Mouse (Mus musculus) kidney, adult 2 months (tissue): Measurements from ENCODE around the gene Lamc2. TPM values are rescaled to one million over a fixed set of nuclear protein-coding genes. Genes with fewer than 3 reads are reported as not detected.

Experiments
- DNase-seq: peaks from one replicate; pipeline ENCODE4 v3.0.0; 2021
- H3K27ac ChIP-seq: fragments of 200-500 bp; 2 replicates; pipeline ENCODE4 v1.5.1; 2012; ENCODE audit warnings: low read depth, low read length, control low read depth, inconsistent platforms; ENCODE audit not compliant: insufficient read depth
- H3K27me3 ChIP-seq: fragments of 200-500 bp; replicated peaks from 2 replicates; pipeline ENCODE4 v1.6.1; 2012; ENCODE audit warnings: mild to moderate bottlenecking, moderate library complexity, low read length, inconsistent platforms; ENCODE audit not compliant: control insufficient read depth, insufficient read depth
- H3K36me3 ChIP-seq: fragments of 200-500 bp; 2 replicates; pipeline ENCODE4 v1.6.1; 2012; ENCODE audit warnings: mild to moderate bottlenecking, moderate library complexity, low read length, inconsistent platforms; ENCODE audit not compliant: control insufficient read depth, insufficient read depth
- H3K4me1 ChIP-seq: fragments of 200-500 bp; 2 replicates; pipeline ENCODE4 v1.6.1; 2011; ENCODE audit warnings: low read length; ENCODE audit not compliant: control insufficient read depth, insufficient read depth
- H3K4me3 ChIP-seq: fragments of 200-500 bp; 2 replicates; pipeline ENCODE4 v1.5.1; 2011; ENCODE audit warnings: mild to moderate bottlenecking, low read depth, low read length, control low read depth; ENCODE audit not compliant: insufficient read depth
- CTCF ChIP-seq: fragments of 200-500 bp; conservative IDR thresholded peaks from 2 replicates; pipeline ENCODE4 v1.5.1; 2011; ENCODE audit warnings: low read depth, mild to moderate bottlenecking, control low read depth, low read length, moderate library complexity, mixed read lengths; ENCODE audit not compliant: insufficient read depth, insufficient read length
- POLR2A ChIP-seq: fragments of 200-500 bp; IDR thresholded peaks from one replicate; pipeline ENCODE4 v1.6.1; 2011; ENCODE audit warnings: low read depth, low read length, control low read depth
- WGBS: fragments of 180-500 bp; shearing (Covaris S2); methylation state at CpG from one replicate; pipeline ENCODE4 v1.1.7; 2018; 5-methylcytosine and 5-hydroxymethylcytosine counted together
- polyA plus RNA-seq: library from polyadenylated mRNA; depleted of rRNA; stranded (reverse); fragments of >200 nt; gene quantifications from 2 replicates; pipeline ENCODE4 v1.2.3, GENCODE M21; 2012

Lamc2 gene
- polyA plus RNA-seq, 1 experiment, result 7.0 TPM

- 69% methylated on average over 9 of the region's 9 CpGs for WGBS
- H3K36me3 ChIP-seq, result no peaks in the 10 kb centered on the region
- H3K27ac ChIP-seq, result no peak overlapping the region
- no peak overlapping the region for H3K4me3 ChIP-seq
- peaks cover 2% of the 10 kb centered on the region; the same call in 1 of the 2 replicates for H3K4me1 ChIP-seq
- no peak for DNase-seq
- TF ChIP-seq CTCF (no peak), POLR2A (no peak)
- H3K27me3 ChIP-seq, result no peaks in the 10 kb centered on the region; the same call in none of the 2 replicates
These were observed 5.5 kb downstream of the Lamc2 start for GRCm38 (mm10) chr1:153180586-153181289.

GRCm38 (mm10) chr1:153180160-153180559, 6.1 kb downstream of the Lamc2 start:
- no peaks in the 10 kb centered on the region for H3K4me1 ChIP-seq
- no peak for TF ChIP-seq POLR2A
- no peak for TF ChIP-seq CTCF
- no peak overlapping the region for H3K4me3 ChIP-seq
- no peaks in the 10 kb centered on the region; the same call in none of the 2 replicates for H3K27me3 ChIP-seq
- 94% methylated on average over 4 of the region's 4 CpGs for WGBS
- no peak for DNase-seq
- no peaks in the 10 kb centered on the region for H3K36me3 ChIP-seq
- no peak overlapping the region for H3K27ac ChIP-seq

GRCm38 (mm10) chr1:153174801-153175200, 11.4 kb downstream of the Lamc2 start:
- no peak overlapping the region for H3K4me3 ChIP-seq
- no peak overlapping the region for H3K27ac ChIP-seq
- no peaks in the 10 kb centered on the region for H3K36me3 ChIP-seq
- 39% methylated on average over 12 of the region's 12 CpGs for WGBS
- peak; percentile 75 for DNase-seq
- no peaks in the 10 kb centered on the region for H3K27me3 ChIP-seq
- TF ChIP-seq POLR2A, result no peak
- TF ChIP-seq CTCF, result no peak
- H3K4me1 ChIP-seq, result peaks cover 10% of the 10 kb centered on the region; the same call in 1 of the 2 replicates

GRCm38 (mm10) chr1:153173276-153173675, 13.0 kb downstream of the Lamc2 start:
- DNase-seq, result peak; percentile 56
- H3K27me3 ChIP-seq, result no peaks in the 10 kb centered on the region
- H3K27ac ChIP-seq, result no peak overlapping the region
- H3K4me1 ChIP-seq, result peaks cover 10% of the 10 kb centered on the region; the same call in 1 of the 2 replicates
- no peaks in the 10 kb centered on the region for H3K36me3 ChIP-seq
- WGBS, result 41% methylated on average over 3 of the region's 3 CpGs
- H3K4me3 ChIP-seq, result no peak overlapping the region
- TF ChIP-seq CTCF (no peak), POLR2A (no peak)

- TF ChIP-seq CTCF (no peak), POLR2A (no peak)
- 44% methylated on average over 9 of the region's 9 CpGs for WGBS
- peak; percentile 18 for DNase-seq
- Histone ChIP-seq H3K4me3 (no peak overlapping the region), H3K4me1 (peaks cover 10% of the 10 kb centered on the region; the same call in 1 of the 2 replicates), H3K27ac (no peak overlapping the region), H3K27me3 (no peaks in the 10 kb centered on the region), H3K36me3 (no peaks in the 10 kb centered on the region)
These were observed 13.9 kb downstream of the Lamc2 start for GRCm38 (mm10) chr1:153172291-153172731.

- DNase-seq, result no peak
- TF ChIP-seq POLR2A (no peak), CTCF (no peak)
- WGBS, result 61% methylated on average over 10 of the region's 10 CpGs
- H3K4me3 ChIP-seq, result no peak overlapping the region
- H3K27me3 ChIP-seq, result no peaks in the 10 kb centered on the region
- peaks cover 10% of the 10 kb centered on the region; the same call in 1 of the 2 replicates for H3K4me1 ChIP-seq
- H3K36me3 ChIP-seq, result no peaks in the 10 kb centered on the region
- H3K27ac ChIP-seq, result no peak overlapping the region
These were observed 15.2 kb downstream of the Lamc2 start for GRCm38 (mm10) chr1:153171011-153171410.

GRCm38 (mm10) chr1:153168293-153168692, 18.0 kb downstream of the Lamc2 start:
- WGBS, result 91% methylated on average over 5 of the region's 5 CpGs
- H3K4me1 ChIP-seq, result peaks cover 2% of the 10 kb centered on the region; the same call in 1 of the 2 replicates
- H3K27ac ChIP-seq, result no peak overlapping the region
- TF ChIP-seq POLR2A (no peak), CTCF (no peak)
- DNase-seq, result no peak
- H3K36me3 ChIP-seq, result no peaks in the 10 kb centered on the region
- H3K4me3 ChIP-seq, result no peak overlapping the region
- no peaks in the 10 kb centered on the region for H3K27me3 ChIP-seq

- no peak for DNase-seq
- H3K36me3 ChIP-seq, result no peaks in the 10 kb centered on the region
- H3K4me3 ChIP-seq, result no peak overlapping the region
- no peak for TF ChIP-seq POLR2A
- no peak for TF ChIP-seq CTCF
- WGBS, result 84% methylated on average over 3 of the region's 3 CpGs
- H3K27ac ChIP-seq, result no peak overlapping the region
- H3K27me3 ChIP-seq, result no peaks in the 10 kb centered on the region
- no peaks in the 10 kb centered on the region for H3K4me1 ChIP-seq
These were observed 22.4 kb downstream of the Lamc2 start for GRCm38 (mm10) chr1:153163831-153164230.
